In the genomic region with DNA sequence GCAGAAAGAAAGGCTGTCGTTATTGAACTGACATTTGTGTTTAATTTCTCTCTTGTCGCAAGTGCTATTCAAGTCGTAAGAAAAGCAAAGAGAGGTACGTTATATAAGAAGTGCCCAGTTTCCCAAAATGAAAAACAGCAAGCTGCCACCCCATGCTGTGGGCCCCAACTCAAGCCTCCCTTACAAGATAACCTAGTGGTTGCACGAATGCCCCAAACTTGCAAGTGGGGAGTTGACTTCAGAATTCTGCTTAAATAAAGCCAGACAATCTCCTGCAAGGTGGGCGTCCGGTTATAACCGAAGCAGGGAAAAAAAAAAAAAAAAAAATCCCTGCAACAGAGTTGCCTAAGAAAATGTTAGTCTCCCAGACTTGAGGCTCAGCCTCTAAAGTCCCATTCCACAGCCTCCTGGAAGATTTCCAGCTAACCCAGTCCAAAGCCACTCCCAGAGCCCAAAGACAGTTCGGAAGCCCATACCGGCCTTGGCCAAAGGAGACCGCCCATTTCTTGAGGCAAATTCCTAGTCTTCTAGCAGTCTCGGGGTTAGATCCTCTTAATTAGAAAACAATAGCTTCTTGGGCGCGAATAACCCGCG, we compare ENCODE assay signal across 10 mouse cellular contexts. TPM values are rescaled to one million over a fixed set of nuclear protein-coding genes. Genes with fewer than 3 reads are reported as not detected.
DNase-seq lines count a peak whose midpoint lies in the region; ATAC-seq and TF ChIP-seq lines count a peak whose summit lies in the region.
"Had no signal": no experiment of that assay in that cellular context is flagged by ENCODE, and none has a peak within 500 bp of the region (broad histone marks: within the 10 kb centered on the region; RNA-seq: fewer than 3 reads in every experiment).

No protein-coding gene starts in this region.

- H3K4me1 ChIP-seq in kidney, embryonic 16.5 days (ENCODE audit: insufficient read depth, low read length): peaks cover 14% of the 10 kb centered on the region
- H3K4me1 ChIP-seq in embryonic facial prominence, embryonic 12.5 days: peaks cover 12% of the 10 kb centered on the region; the same call in 1 of the 2 replicates
- H3K4me1 ChIP-seq in hindbrain, postnatal 0 days (ENCODE audit: insufficient read depth, low read length): peaks cover 10% of the 10 kb centered on the region; the same call in 1 of the 2 replicates
- H3K4me1 ChIP-seq in midbrain, postnatal 0 days (ENCODE audit: insufficient read depth, low read length): 0 out of 2 replicates have a peak, but pooled peaks cover 6% of the 10 kb centered on the region
- H3K4me1 ChIP-seq in cerebellum, adult 2 months (ENCODE audit: control insufficient read depth, insufficient read depth, low read length): no peaks in the 10 kb centered on the region

- no peak for DNase-seq in kidney, adult 8-10 months
- DNase-seq in hindbrain, postnatal 0 days (ENCODE audit: low spot score): peak; percentile 8
- no peak for DNase-seq in midbrain, postnatal 0 days (ENCODE audit: low spot score)
- no peak for DNase-seq in cerebellum, adult 2 months
- DNase-seq in spleen, adult 12 weeks (ENCODE audit: low spot score): no peak
- no peak for DNase-seq in urinary bladder, postnatal 10 days (ENCODE audit: low spot score)

- H3K9ac ChIP-seq in kidney, embryonic 16.5 days (replicated peaks; ENCODE audit: low read length): peak overlapping the region; percentile 61
- peak overlapping the region; percentile 44 for H3K9ac ChIP-seq in embryonic facial prominence, embryonic 12.5 days
- H3K9ac ChIP-seq in hindbrain, postnatal 0 days (replicated peaks; ENCODE audit: low read length): no peak overlapping the region
- no peak overlapping the region for H3K9ac ChIP-seq in midbrain, postnatal 0 days (replicated peaks; ENCODE audit: low read length, poor library complexity, severe bottlenecking)

- H3K27me3 ChIP-seq in kidney, embryonic 16.5 days (ENCODE audit: insufficient read depth, low read length): peaks cover 65% of the 10 kb centered on the region
- H3K27me3 ChIP-seq in embryonic facial prominence, embryonic 12.5 days: peaks cover 47% of the 10 kb centered on the region
- H3K27me3 ChIP-seq in hindbrain, postnatal 0 days (ENCODE audit: insufficient read depth, low read length): peaks cover 54% of the 10 kb centered on the region
- H3K27me3 ChIP-seq in midbrain, postnatal 0 days (ENCODE audit: insufficient read depth, low read length): peaks cover 53% of the 10 kb centered on the region
- H3K27me3 ChIP-seq in cerebellum, adult 2 months (ENCODE audit: control insufficient read depth, insufficient read depth, low read length): peaks cover 4% of the 10 kb centered on the region; the same call in 1 of the 2 replicates

- ATAC-seq in kidney, embryonic 16.5 days (ENCODE audit: low FRiP score, low TSS enrichment): no peak
- ATAC-seq in embryonic facial prominence, embryonic 12.5 days (ENCODE audit: insufficient number of reproducible peaks, insufficient read depth, low FRiP score, low TSS enrichment): no peak
- no peak for ATAC-seq in hindbrain, postnatal 0 days
- ATAC-seq in midbrain, postnatal 0 days (ENCODE audit: low FRiP score): no peak

- peak overlapping the region; percentile 53 for H3K4me3 ChIP-seq in kidney, embryonic 16.5 days (ENCODE audit: low read length)
- H3K4me3 ChIP-seq in embryonic facial prominence, embryonic 12.5 days: peak overlapping the region; percentile 45
- peak overlapping the region; percentile 34 for H3K4me3 ChIP-seq in hindbrain, postnatal 0 days (ENCODE audit: low read length)
- H3K4me3 ChIP-seq in midbrain, postnatal 0 days (ENCODE audit: low read depth, low read length): peak overlapping the region; percentile 25; the same call in 1 of the 2 replicates
- H3K4me3 ChIP-seq in cerebellum, adult 2 months (replicated peaks; ENCODE audit: insufficient read depth, low read depth, low read length): no peak overlapping the region
- H3K4me3 ChIP-seq: myocyte had no signal

- TF ChIP-seq POLR2A in cerebellum, adult 2 months (IDR thresholded peaks at IDR 0.05; ENCODE audit: borderline replicate concordance, insufficient read depth, low read length): no peak

- no peak overlapping the region for H3K27ac ChIP-seq in kidney, embryonic 16.5 days (ENCODE audit: low read length)
- H3K27ac ChIP-seq in embryonic facial prominence, embryonic 12.5 days: no peak overlapping the region
- H3K27ac ChIP-seq in hindbrain, postnatal 0 days: no peak overlapping the region
- no peak overlapping the region for H3K27ac ChIP-seq in midbrain, postnatal 0 days (ENCODE audit: low read depth, low read length)
- no peak overlapping the region for H3K27ac ChIP-seq in cerebellum, adult 2 months (ENCODE audit: insufficient read depth, low read length)

- H3K9me3 ChIP-seq in kidney, embryonic 16.5 days (ENCODE audit: low read length): no peaks in the 10 kb centered on the region
- H3K9me3 ChIP-seq in embryonic facial prominence, embryonic 12.5 days: 0 out of 2 replicates have a peak, but pooled peaks cover 3% of the 10 kb centered on the region
- H3K9me3 ChIP-seq in hindbrain, postnatal 0 days (ENCODE audit: low read length): 0 out of 2 replicates have a peak, but pooled peaks cover 2% of the 10 kb centered on the region
- no peaks in the 10 kb centered on the region for H3K9me3 ChIP-seq in midbrain, postnatal 0 days (ENCODE audit: low read length)
- H3K9me3 ChIP-seq: G1E had no signal

- peak overlapping the region; percentile 82 for H3K4me2 ChIP-seq in kidney, embryonic 16.5 days (replicated peaks; ENCODE audit: low read depth, low read length)
- H3K4me2 ChIP-seq in embryonic facial prominence, embryonic 12.5 days (replicated peaks): peak overlapping the region; percentile 74
- H3K4me2 ChIP-seq in hindbrain, postnatal 0 days (ENCODE audit: low read depth, low read length): peak overlapping the region; percentile 60
- H3K4me2 ChIP-seq in midbrain, postnatal 0 days (ENCODE audit: low read depth, low read length, poor library complexity, severe bottlenecking): peak overlapping the region; percentile 42

- 9% methylated on average over 16 of the region's 16 CpGs for WGBS in kidney, embryonic 16.5 days
- 3% methylated on average over 16 of the region's 16 CpGs for WGBS in embryonic facial prominence, embryonic 12.5 days
- WGBS in hindbrain, postnatal 0 days: 9% methylated on average over 16 of the region's 16 CpGs
- WGBS in midbrain, postnatal 0 days: 10% methylated on average over 16 of the region's 16 CpGs
- 24% methylated on average over 16 of the region's 16 CpGs for WGBS in cerebellum, adult 2 months

- H3K36me3 ChIP-seq in kidney, embryonic 16.5 days (ENCODE audit: insufficient read depth, low read length): no peaks in the 10 kb centered on the region
- H3K36me3 ChIP-seq in embryonic facial prominence, embryonic 12.5 days: no peaks in the 10 kb centered on the region
- H3K36me3 ChIP-seq in hindbrain, postnatal 0 days (ENCODE audit: insufficient read depth, low read length): no peaks in the 10 kb centered on the region
- H3K36me3 ChIP-seq in midbrain, postnatal 0 days (ENCODE audit: insufficient read depth, low read length): no peaks in the 10 kb centered on the region
- H3K36me3 ChIP-seq: G1E had no signal

- TF ChIP-seq CTCF in hindbrain, postnatal 0 days (IDR thresholded peaks at IDR 0.05; ENCODE audit: low read depth): no peak
- TF ChIP-seq CTCF in midbrain, postnatal 0 days (IDR thresholded peaks at IDR 0.05): no peak
- TF ChIP-seq CTCF in cerebellum, adult 2 months (IDR thresholded peaks at IDR 0.05; ENCODE audit: borderline replicate concordance, insufficient read depth, low read depth, low read length): no peak

RNA-seq across cellular contexts. Expression of gene Sp9, which starts 8.5 kb away (rescaled TPM):
- polyA plus RNA-seq in kidney, embryonic 16.5 days (2015; fragmentation: Nextera tagmentation; extraction: Ambion mirVana): not detected in 2 replicates
- polyA plus RNA-seq in embryonic facial prominence, embryonic 12.5 days (2016; fragmentation: Nextera tagmentation; extraction: Ambion mirVana): 0.90 and 1.6 TPM in 2 replicates
- 1.7 and 3.8 TPM in 2 replicates for total RNA-seq in hindbrain, postnatal 0 days (2014; rRNA removed)
- polyA plus RNA-seq in hindbrain, postnatal 0 days (2015; fragmentation: Nextera tagmentation; extraction: Ambion mirVana): 0.49 and 0.63 TPM in 2 replicates
- total RNA-seq in midbrain, postnatal 0 days (2014; rRNA removed): 2.3 and 3.3 TPM in 2 replicates
- 1.7 and 2.0 TPM in 2 replicates for polyA plus RNA-seq in midbrain, postnatal 0 days (2015; fragmentation: Nextera tagmentation; extraction: Ambion mirVana)
- 0.06 and 0.07 TPM in 2 replicates for polyA plus RNA-seq in cerebellum, adult 2 months (2012; rRNA removed)

RNA-seq across cellular contexts. Expression of gene Ola1, which starts 44.5 kb away (rescaled TPM):
- polyA plus RNA-seq in kidney, embryonic 16.5 days (2015; fragmentation: Nextera tagmentation; extraction: Ambion mirVana): 79.4 and 89.1 TPM in 2 replicates
- 106 and 108 TPM in 2 replicates for polyA plus RNA-seq in embryonic facial prominence, embryonic 12.5 days (2016; fragmentation: Nextera tagmentation; extraction: Ambion mirVana)
- total RNA-seq in hindbrain, postnatal 0 days (2014; rRNA removed): 39.7 and 49.9 TPM in 2 replicates
- 102 and 105 TPM in 2 replicates for polyA plus RNA-seq in hindbrain, postnatal 0 days (2015; fragmentation: Nextera tagmentation; extraction: Ambion mirVana)
- 49.9 and 50.2 TPM in 2 replicates for total RNA-seq in midbrain, postnatal 0 days (2014; rRNA removed)
- 87.3 and 91.7 TPM in 2 replicates for polyA plus RNA-seq in midbrain, postnatal 0 days (2015; fragmentation: Nextera tagmentation; extraction: Ambion mirVana)
- 59.7 and 61.3 TPM in 2 replicates for polyA plus RNA-seq in cerebellum, adult 2 months (2012; rRNA removed)

RNA-seq across cellular contexts. Expression of gene Scrn3, which starts 49.1 kb away (rescaled TPM):
- polyA plus RNA-seq in kidney, embryonic 16.5 days (2015; fragmentation: Nextera tagmentation; extraction: Ambion mirVana): 19.2 and 19.3 TPM in 2 replicates
- 13.9 and 16.2 TPM in 2 replicates for polyA plus RNA-seq in embryonic facial prominence, embryonic 12.5 days (2016; fragmentation: Nextera tagmentation; extraction: Ambion mirVana)
- 2.9 and 3.1 TPM in 2 replicates for total RNA-seq in hindbrain, postnatal 0 days (2014; rRNA removed)
- polyA plus RNA-seq in hindbrain, postnatal 0 days (2015; fragmentation: Nextera tagmentation; extraction: Ambion mirVana): 6.2 and 7.1 TPM in 2 replicates
- 4.2 and 5.7 TPM in 2 replicates for total RNA-seq in midbrain, postnatal 0 days (2014; rRNA removed)
- 5.4 and 6.5 TPM in 2 replicates for polyA plus RNA-seq in midbrain, postnatal 0 days (2015; fragmentation: Nextera tagmentation; extraction: Ambion mirVana)
- 31.3 and 31.7 TPM in 2 replicates for polyA plus RNA-seq in cerebellum, adult 2 months (2012; rRNA removed)

RNA-seq across cellular contexts. Expression of gene Cir1, which starts 49.2 kb away (rescaled TPM):
- 20.5 and 20.7 TPM in 2 replicates for polyA plus RNA-seq in kidney, embryonic 16.5 days (2015; fragmentation: Nextera tagmentation; extraction: Ambion mirVana)
- 26.8 and 29.7 TPM in 2 replicates for polyA plus RNA-seq in embryonic facial prominence, embryonic 12.5 days (2016; fragmentation: Nextera tagmentation; extraction: Ambion mirVana)
- total RNA-seq in hindbrain, postnatal 0 days (2014; rRNA removed): 2.4 and 3.3 TPM in 2 replicates
- polyA plus RNA-seq in hindbrain, postnatal 0 days (2015; fragmentation: Nextera tagmentation; extraction: Ambion mirVana): 25.2 and 31.5 TPM in 2 replicates
- 4.1 and 7.4 TPM in 2 replicates for total RNA-seq in midbrain, postnatal 0 days (2014; rRNA removed)
- 32.1 and 36.3 TPM in 2 replicates for polyA plus RNA-seq in midbrain, postnatal 0 days (2015; fragmentation: Nextera tagmentation; extraction: Ambion mirVana)
- polyA plus RNA-seq in cerebellum, adult 2 months (2012; rRNA removed): 29.2 TPM in 2 replicates

Comparison
In these comparisons a context has a peak if more than half of its experiments do, and no peak if none do; other contexts are left out.
1. H3K9ac ChIP-seq: peak in kidney, embryonic 16.5 days (single experiment) and embryonic facial prominence, embryonic 12.5 days (single experiment); none in hindbrain, postnatal 0 days (single experiment) and midbrain, postnatal 0 days (single experiment).
2. Peak in every context shown above with its lines, with median percentiles within 50 percentile points of each other: H3K4me2 ChIP-seq.